Mouse (Mus musculus) neural tube, embryonic 14.5 days (tissue): Measurements from ENCODE around the gene Kcnb1. TPM values are rescaled to one million over a fixed set of nuclear protein-coding genes. Genes with fewer than 3 reads are reported as not detected.

Source experiments
- ATAC-seq: fragments of 200-750 bp; cut with Nextera tagmentation; 2 replicates; pipeline ENCODE4 v1.8.0; 2017; ENCODE audit warnings: low read depth, mild to moderate bottlenecking, moderate TSS enrichment, moderate library complexity
- H3K27ac ChIP-seq: fragments of 300-500 bp; sonication (generic); 2 replicates; pipeline ENCODE4 v1.5.1; 2014; ENCODE audit warnings: low read depth, mild to moderate bottlenecking, control low read depth, low read length, moderate library complexity, mixed read lengths
- H3K27me3 ChIP-seq: fragments of 300-500 bp; sonication (generic); 2 replicates; pipeline ENCODE4 v1.6.1; 2014; ENCODE audit warnings: low read length; ENCODE audit not compliant: control insufficient read depth, insufficient read depth
- H3K36me3 ChIP-seq: fragments of 300-500 bp; sonication (generic); 2 replicates; pipeline ENCODE4 v1.6.1; 2014; ENCODE audit warnings: low read length, mixed read lengths; ENCODE audit not compliant: control insufficient read depth, insufficient read depth
- H3K4me1 ChIP-seq: fragments of 300-500 bp; sonication (generic); 2 replicates; pipeline ENCODE4 v1.6.1; 2014; ENCODE audit warnings: low read length; ENCODE audit not compliant: control insufficient read depth, insufficient read depth
- H3K4me2 ChIP-seq: fragments of 300-500 bp; sonication (generic); 2 replicates; pipeline ENCODE4 v1.6.1; 2014; ENCODE audit warnings: mild to moderate bottlenecking, low read depth, low read length, control low read depth
- H3K4me3 ChIP-seq: fragments of 300-500 bp; sonication (generic); 2 replicates; pipeline ENCODE4 v1.5.1; 2014; ENCODE audit warnings: low read depth, low read length, control low read depth, mixed read lengths
- H3K9ac ChIP-seq: fragments of 300-500 bp; sonication (generic); replicated peaks from 2 replicates; pipeline ENCODE4 v1.6.1; 2014; ENCODE audit warnings: low read depth, mild to moderate bottlenecking, control low read depth, low read length, mixed read lengths
- H3K9me3 ChIP-seq: fragments of 300-500 bp; sonication (generic); 2 replicates; pipeline ENCODE4 v1.6.1; 2016; ENCODE audit warnings: low read length; ENCODE audit not compliant: control insufficient read depth
- WGBS: fragments of 180-500 bp; shearing (Covaris S2); extraction: QIAGEN DNeasy Blood & Tissue Kit; methylation state at CpG from one replicate; pipeline ENCODE4 v1.1.7; 2014; 5-methylcytosine and 5-hydroxymethylcytosine counted together
- polyA plus RNA-seq: library from polyadenylated mRNA; unstranded; fragments of >200 nt; fragmentation: Nextera tagmentation; extraction: Ambion mirVana; gene quantifications from 2 replicates; pipeline ENCODE4 v1.2.1, GENCODE M21; 2014

Gene Kcnb1
- polyA plus RNA-seq, 1 experiment from 2014 or later: 5.4 TPM

DNA sequence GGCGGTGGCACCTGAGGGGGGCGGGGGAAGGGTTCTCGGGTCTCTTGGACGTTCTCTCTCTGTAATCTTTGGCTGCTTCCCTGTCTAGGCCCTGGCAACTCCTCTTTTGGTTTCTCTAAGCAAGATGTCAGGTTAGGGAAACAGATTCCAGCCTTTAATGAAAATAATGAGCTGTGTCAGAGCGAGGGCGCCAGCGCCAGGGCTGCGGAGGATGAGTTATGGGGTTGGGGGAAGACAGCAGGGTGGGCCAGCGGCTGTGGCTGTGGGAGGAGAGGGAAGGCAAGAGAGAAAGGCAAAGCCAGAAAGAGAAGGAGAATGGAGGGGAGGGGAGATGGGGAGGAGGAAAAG, 60.4 kb downstream of the Kcnb1 start:
- H3K27ac ChIP-seq: peak overlapping the region; percentile 40
- H3K27me3 ChIP-seq: no peaks in the 10 kb centered on the region
- H3K36me3 ChIP-seq: no peaks in the 10 kb centered on the region
- H3K4me3 ChIP-seq: no peak overlapping the region
- H3K4me2 ChIP-seq: 0 out of 2 replicates have a peak overlapping the region, but pooled peaks have one; percentile 8
- H3K9ac ChIP-seq: peak overlapping the region; percentile 16; the same call in 1 of the 2 replicates
- H3K4me1 ChIP-seq: peaks cover 17% of the 10 kb centered on the region
- no peak for ATAC-seq
- WGBS: 9% methylated on average over 9 of the region's 9 CpGs
- H3K9me3 ChIP-seq: no peaks in the 10 kb centered on the region

DNA sequence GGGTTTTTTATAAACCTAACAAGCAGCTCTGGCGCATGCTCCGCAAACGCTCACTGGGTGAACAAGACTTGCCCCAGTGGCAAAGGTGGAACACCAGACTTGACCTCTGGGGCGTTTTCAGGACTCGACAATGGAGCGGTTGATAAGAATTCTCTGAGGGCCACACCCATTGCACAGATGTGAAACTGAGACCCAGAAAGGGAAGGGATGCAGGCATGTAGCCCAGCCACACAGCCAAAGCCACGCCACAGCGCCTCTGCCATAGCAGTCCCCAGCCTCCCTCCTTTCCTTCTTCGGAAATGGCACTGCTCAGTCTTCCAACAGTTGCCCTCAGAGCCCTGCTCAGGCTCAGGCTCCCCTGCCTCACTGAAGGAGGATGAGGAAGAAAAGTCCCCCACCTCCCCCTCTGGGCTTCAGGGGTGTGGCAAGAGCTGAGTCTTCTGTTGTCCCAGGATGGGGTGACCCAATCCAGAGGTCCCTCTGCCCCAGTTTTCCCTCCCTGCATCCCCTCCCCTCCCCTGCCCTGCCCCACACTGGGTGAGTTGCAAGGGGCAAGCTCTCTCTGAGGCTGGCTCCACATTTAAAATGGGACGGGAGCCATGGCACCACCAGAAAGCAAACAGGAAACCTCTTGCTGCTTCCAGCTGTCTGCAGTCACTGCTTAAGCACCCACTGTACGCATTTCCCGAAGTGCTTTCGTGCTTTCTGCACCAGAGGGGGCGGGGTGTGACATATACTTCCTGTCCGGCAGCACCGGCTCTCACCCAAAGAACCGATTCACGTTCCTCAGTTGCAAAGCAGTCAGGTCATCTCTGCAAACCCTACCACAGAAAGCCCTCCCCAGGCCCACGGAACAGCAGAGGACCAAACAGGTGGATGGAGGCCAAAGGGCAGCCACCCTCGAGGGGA, 61.0 kb downstream of the Kcnb1 start:
- 43% methylated on average over 20 of the region's 20 CpGs for WGBS
- no peak overlapping the region; the same call in 1 of the 2 replicates for H3K9ac ChIP-seq
- no peak for ATAC-seq

DNA sequence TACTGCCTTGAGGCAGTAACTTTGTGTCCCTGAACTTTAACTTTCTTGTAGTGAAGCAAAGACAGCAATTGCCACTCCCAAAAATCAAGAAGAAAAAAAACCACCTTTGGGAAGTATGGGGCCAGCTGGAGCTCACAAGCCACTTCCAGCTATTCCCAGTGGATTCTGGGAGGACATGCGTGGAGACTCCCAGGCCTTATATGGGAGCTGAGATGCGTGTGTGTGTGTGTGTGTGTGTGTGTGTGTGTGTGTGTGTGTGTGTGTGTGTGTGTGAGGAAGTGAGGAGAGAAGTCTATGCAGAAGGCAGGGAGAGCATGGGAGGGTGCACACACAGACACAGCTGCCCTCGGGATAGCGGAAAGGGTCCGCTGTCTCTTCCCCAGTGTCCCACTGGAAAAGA, 62.6 kb downstream of the Kcnb1 start:
- no peak overlapping the region for H3K27ac ChIP-seq
- 90% methylated on average over 5 of the region's 5 CpGs for WGBS
- H3K27me3 ChIP-seq: no peaks in the 10 kb centered on the region
- no peaks in the 10 kb centered on the region for H3K9me3 ChIP-seq
- no peak for ATAC-seq
- no peaks in the 10 kb centered on the region for H3K36me3 ChIP-seq
- H3K9ac ChIP-seq: no peak overlapping the region
- no peak overlapping the region for H3K4me2 ChIP-seq
- H3K4me1 ChIP-seq: peaks cover 24% of the 10 kb centered on the region
- H3K4me3 ChIP-seq: no peak overlapping the region

More for the DNA sequence above, 61.0 kb downstream of the Kcnb1 start:
- no peaks in the 10 kb centered on the region for H3K36me3 ChIP-seq
- H3K4me3 ChIP-seq: no peak overlapping the region
- H3K27me3 ChIP-seq: no peaks in the 10 kb centered on the region
- no peaks in the 10 kb centered on the region for H3K9me3 ChIP-seq
- H3K4me2 ChIP-seq: no peak overlapping the region
- peak overlapping the region; percentile 40 for H3K27ac ChIP-seq
- peaks cover 17% of the 10 kb centered on the region for H3K4me1 ChIP-seq

DNA sequence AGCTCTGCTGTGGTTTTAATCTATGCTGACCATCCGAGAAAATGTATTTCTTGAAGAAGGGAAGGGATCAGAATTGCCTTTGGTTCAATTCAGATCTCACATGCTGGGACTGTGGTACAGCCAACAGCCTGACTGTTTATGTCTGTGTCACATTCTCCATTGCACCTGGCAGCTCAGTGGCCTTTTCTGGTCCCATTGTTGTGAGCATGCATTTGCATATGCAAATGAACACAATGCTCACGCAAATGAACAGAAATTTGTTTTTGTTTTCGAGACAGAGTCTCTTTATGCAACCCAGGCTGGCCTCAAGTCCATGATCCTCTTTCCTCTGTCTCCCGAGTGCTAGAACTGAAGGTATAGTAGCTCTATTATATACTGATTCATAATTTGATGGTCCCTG, 64.2 kb downstream of the Kcnb1 start:
- no peak overlapping the region for H3K9ac ChIP-seq
- no peak for ATAC-seq
- H3K27me3 ChIP-seq: no peaks in the 10 kb centered on the region
- peaks cover 24% of the 10 kb centered on the region for H3K4me1 ChIP-seq
- no peak overlapping the region for H3K4me3 ChIP-seq
- H3K36me3 ChIP-seq: no peaks in the 10 kb centered on the region
- H3K9me3 ChIP-seq: no peaks in the 10 kb centered on the region
- WGBS: 59% methylated on average over 4 of the region's 4 CpGs
- no peak overlapping the region for H3K27ac ChIP-seq
- no peak overlapping the region for H3K4me2 ChIP-seq

DNA sequence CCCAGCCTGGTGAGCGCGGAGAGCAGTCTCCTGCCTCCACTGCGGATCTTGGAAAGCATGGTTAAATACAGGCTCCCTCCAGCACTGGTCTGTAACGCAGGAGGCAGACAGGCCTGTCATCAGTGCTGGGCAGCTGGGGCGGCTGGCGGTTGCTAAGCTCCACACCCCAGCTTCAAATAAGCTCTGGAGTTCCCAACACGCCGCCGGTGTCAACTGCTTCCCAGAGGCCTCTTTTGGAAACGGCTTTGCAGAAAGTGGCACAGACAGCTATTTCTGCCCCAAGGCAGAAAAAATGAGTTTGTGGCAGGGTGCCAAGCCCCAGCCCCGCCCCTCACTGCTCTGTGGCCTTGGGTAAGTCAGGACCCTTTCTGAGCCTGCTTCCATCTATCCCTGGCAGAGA, 66.0 kb downstream of the Kcnb1 start:
- no peak overlapping the region for H3K9ac ChIP-seq
- ATAC-seq: peak; percentile 78; the same call in 1 of the 2 replicates
- WGBS: 29% methylated on average over 11 of the region's 11 CpGs

DNA sequence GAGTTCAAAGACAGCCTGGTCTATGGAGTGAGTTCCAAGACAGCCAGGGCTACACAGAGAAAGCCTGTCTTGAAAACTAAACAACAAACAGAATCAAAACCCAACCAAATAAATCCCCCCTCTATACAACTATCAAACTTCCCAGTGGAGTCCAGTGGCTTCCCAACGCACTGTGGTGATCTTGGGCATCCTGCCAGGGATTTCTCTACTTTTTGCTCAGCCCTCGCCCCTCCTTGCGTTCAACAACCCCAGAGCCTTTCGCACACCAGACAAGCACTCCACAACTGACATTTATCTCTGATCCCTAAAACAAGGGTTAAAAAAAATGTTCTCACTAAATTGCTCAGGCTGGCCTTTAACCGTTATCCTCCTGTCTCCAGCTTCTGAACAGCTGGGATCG, 67.2 kb downstream of the Kcnb1 start:
- no peaks in the 10 kb centered on the region for H3K36me3 ChIP-seq
- no peak overlapping the region for H3K9ac ChIP-seq
- H3K9me3 ChIP-seq: no peaks in the 10 kb centered on the region
- no peak overlapping the region for H3K4me3 ChIP-seq
- no peak for ATAC-seq
- 66% methylated on average over 6 of the region's 6 CpGs for WGBS
- H3K4me2 ChIP-seq: no peak overlapping the region
- H3K27me3 ChIP-seq: no peaks in the 10 kb centered on the region
- H3K4me1 ChIP-seq: peaks cover 7% of the 10 kb centered on the region
- H3K27ac ChIP-seq: no peak overlapping the region

More for the DNA sequence above, 66.0 kb downstream of the Kcnb1 start:
- Histone ChIP-seq H3K36me3 (no peaks in the 10 kb centered on the region), H3K4me1 (peaks cover 7% of the 10 kb centered on the region), H3K27ac (peak overlapping the region; percentile 58; the same call in 1 of the 2 replicates), H3K27me3 (no peaks in the 10 kb centered on the region), H3K4me3 (no peak overlapping the region), H3K9me3 (no peaks in the 10 kb centered on the region), H3K4me2 (no peak overlapping the region)

- H3K9me3 ChIP-seq: no peaks in the 10 kb centered on the region
- peaks cover 7% of the 10 kb centered on the region for H3K4me1 ChIP-seq
- H3K27ac ChIP-seq: no peak overlapping the region
- no peaks in the 10 kb centered on the region for H3K27me3 ChIP-seq
- 79% methylated on average over 7 of the region's 7 CpGs for WGBS
- no peaks in the 10 kb centered on the region for H3K36me3 ChIP-seq
- H3K9ac ChIP-seq: no peak overlapping the region
- H3K4me2 ChIP-seq: no peak overlapping the region
- no peak for ATAC-seq
- no peak overlapping the region for H3K4me3 ChIP-seq
These were observed 68.0 kb downstream of the Kcnb1 start for GRCm38 (mm10) chr2:167121996-167122395.

DNA sequence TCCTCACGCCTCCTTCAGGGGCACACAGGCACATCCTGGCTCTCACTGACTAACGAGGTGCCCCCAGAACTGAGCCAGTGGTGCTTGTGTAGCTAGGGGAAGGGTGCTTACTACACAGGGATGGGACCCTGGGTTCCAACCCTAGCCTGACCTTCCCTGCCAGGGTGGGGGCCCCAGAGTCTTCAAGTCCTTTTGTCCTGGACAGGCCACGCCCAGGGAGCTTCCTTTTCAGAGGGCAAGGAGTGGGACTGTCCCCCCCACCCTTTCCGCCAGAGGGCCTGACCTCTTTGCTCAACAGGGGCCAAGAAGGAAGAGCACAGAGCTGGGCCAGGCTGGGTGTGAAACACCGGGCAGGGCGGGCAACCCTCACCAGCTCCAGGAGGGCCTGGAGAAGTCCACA, 68.7 kb downstream of the Kcnb1 start:
- H3K27ac ChIP-seq: no peak overlapping the region
- H3K4me3 ChIP-seq: no peak overlapping the region
- no peak overlapping the region for H3K9ac ChIP-seq
- H3K9me3 ChIP-seq: no peaks in the 10 kb centered on the region
- H3K4me1 ChIP-seq: peaks cover 7% of the 10 kb centered on the region
- H3K27me3 ChIP-seq: no peaks in the 10 kb centered on the region
- H3K36me3 ChIP-seq: no peaks in the 10 kb centered on the region
- no peak overlapping the region for H3K4me2 ChIP-seq
- no peak; the same call in 1 of the 2 replicates for ATAC-seq
- 69% methylated on average over 6 of the region's 6 CpGs for WGBS

- no peak overlapping the region for H3K9ac ChIP-seq
- H3K36me3 ChIP-seq: no peaks in the 10 kb centered on the region
- no peaks in the 10 kb centered on the region for H3K9me3 ChIP-seq
- no peak overlapping the region for H3K4me2 ChIP-seq
- H3K27me3 ChIP-seq: no peaks in the 10 kb centered on the region
- H3K27ac ChIP-seq: no peak overlapping the region
- no peak for ATAC-seq
- peaks cover 7% of the 10 kb centered on the region for H3K4me1 ChIP-seq
- no peak overlapping the region for H3K4me3 ChIP-seq
- 75% methylated on average over 12 of the region's 12 CpGs for WGBS
These were observed 69.6 kb downstream of the Kcnb1 start for GRCm38 (mm10) chr2:167120186-167120830.
